Mouse (Mus musculus): ENCODE measurements around the gene Kcnq5.
"Not testable (repeated sequence)": the region's sequence is repeated elsewhere in the genome, so short reads cannot be mapped to it uniquely, and the experiment has no call there.

Gene Kcnq5

DNA sequence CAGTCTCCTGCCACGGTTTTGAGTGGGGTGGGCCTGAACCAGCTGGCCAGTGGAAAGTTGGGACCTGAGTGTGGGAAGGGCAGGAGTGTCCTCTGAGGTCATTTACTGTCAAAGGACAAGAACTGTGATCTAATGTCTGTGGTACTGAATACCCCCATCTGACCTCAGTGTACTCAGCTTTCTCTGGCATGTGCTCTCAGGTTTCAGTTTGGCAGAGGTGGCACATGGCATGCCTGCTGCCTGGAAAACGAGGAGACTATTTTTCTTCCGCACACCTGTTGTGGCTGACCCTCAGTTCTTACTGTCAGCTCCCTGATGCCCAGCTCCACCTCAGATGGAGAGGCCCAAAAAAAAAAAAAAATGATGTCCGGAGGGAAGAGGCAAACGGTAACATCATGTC lies 475.5 kb downstream of the Kcnq5 start:
- DNase-seq (ENCODE audit: low read depth, low spot score) = no peak

DNA sequence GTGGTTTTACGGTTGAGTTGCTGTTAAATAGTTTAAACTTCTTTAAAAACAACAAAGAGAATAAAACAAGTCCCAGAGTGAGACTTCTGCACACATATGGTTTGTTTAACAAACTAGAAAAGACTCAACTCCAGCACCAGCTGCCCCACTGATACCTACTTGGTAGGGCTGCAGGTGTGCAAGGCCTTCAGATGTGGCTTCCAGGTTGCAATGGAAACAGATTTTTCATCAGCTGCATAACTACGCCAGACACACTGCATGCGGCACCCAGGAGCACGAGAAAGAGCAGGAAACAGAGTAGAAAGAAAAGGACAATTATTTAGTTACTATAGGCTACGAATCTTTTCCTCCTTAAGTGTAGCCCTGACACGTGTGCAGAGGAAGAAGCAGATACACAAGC lies 492.4 kb downstream of the Kcnq5 start:
- no peak for DNase-seq (ENCODE audit: low read depth, low spot score)

GRCm38 (mm10) chr1:21466431-21466830 lies 495.3 kb downstream of the Kcnq5 start:
- no peak for DNase-seq (ENCODE audit: low read depth, low spot score)

GRCm38 (mm10) chr1:21460941-21461689 lies 500.6 kb downstream of the Kcnq5 start:
- peak; percentile 66 for DNase-seq (ENCODE audit: low read depth, low spot score)

- DNase-seq (ENCODE audit: low read depth, low spot score) = no peak
Observed at GRCm38 (mm10) chr1:21458581-21458980, 503.2 kb downstream of the Kcnq5 start.

DNA sequence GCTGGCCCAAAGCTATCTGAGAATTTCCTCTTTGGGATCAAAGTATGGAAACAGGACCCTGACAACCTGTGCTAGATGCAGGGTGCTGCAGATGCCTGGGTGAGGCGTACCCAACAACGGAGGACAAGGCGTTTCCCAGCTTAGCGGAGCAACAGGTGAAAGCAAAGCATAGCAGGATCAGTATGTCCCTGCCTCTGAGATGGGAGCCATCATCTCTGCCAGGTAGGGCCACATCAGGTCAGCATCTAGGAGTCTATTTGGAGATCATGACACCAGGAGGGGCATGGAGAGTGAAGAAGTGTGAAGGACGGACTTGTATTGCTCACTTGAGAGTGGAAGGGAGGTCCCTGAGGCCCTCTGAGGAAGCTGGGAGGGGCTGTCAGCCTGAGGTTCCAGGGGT lies 505.8 kb downstream of the Kcnq5 start:
- no peak for DNase-seq (ENCODE audit: low read depth, low spot score)

GRCm38 (mm10) chr1:21448227-21448626 lies 513.5 kb downstream of the Kcnq5 start:
- no peak for DNase-seq (ENCODE audit: low read depth, low spot score)

DNA sequence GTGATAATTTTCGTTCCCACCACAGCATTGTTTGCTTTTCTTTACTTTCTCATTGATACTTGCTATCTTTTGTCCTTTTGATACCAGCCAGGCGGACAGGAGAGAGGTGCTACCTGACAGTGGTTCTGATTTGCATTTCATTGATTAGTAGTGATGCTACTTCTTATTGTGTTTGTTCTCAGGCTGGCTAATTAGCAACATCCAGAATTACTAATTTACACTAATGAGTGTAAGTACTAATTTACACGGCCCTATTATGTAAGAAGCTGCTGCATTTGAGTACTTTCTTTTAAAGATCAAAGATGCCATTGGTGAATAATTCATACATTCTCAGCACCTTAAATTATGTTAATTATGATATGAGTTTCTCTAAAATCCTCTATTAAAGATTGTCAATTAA lies 525.0 kb downstream of the Kcnq5 start:
- DNase-seq (ENCODE audit: low read depth, low spot score) = no peak

DNA sequence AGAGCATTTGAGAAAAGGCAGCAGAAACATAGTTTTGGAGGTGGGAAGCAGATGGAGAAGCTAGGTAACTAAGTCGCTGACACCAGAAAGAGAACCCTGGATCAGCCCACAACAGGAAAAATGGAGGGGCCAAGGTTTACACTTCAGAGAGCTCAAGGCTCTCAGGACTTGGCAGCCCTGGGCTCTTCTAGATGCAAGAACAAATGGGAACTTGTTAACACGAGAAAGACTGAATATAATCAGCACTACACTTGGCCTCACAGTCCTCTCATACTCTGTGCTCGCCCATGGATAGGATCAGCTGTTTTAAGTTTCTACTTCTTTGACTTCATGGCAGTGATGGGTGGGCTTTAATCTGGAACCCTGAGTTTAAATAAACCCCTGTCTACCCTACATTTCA lies 526.9 kb downstream of the Kcnq5 start:
- no peak for DNase-seq (ENCODE audit: low read depth, low spot score)

DNA sequence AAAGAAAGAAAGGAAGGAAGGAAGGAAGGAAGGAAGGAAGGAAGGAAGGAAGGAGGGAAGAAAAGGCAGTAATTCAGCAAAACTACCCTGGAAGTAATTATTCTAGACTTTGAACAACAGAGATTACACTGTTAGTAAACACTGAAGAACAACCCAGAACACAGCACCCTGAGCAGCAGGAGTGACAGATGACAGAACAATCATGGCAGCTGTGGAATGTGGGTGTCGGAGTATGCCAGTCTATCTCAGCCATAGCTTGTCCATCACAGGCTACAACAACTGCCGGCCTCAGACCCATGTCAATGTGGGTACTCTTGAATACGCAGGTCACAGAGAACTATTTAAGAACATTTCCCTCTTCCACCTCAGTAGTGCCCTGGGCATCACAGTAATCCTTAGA lies 530.1 kb downstream of the Kcnq5 start:
- DNase-seq (ENCODE audit: low read depth, low spot score) = no peak

- DNase-seq (ENCODE audit: low read depth, low spot score) = no peak
Observed at GRCm38 (mm10) chr1:21428079-21428478, 533.7 kb downstream of the Kcnq5 start.

DNA sequence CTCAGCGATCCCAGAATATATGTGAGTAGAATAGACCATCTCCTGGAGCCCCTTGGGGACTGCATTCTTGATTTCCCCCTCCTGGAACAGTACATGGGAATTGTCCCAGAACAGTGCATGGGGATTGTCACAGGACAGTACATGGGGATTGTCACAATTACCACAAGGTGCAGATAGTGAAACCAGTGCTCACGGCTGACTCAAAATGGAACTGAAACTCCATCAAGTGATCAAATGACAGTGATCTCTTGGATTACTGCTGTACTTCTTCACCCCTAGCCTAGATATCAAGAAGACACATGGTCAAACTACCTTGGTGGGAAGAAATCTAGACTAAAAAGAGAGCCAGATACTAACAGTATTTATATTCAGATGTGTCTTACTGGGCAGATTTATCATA lies 536.1 kb downstream of the Kcnq5 start:
- DNase-seq (ENCODE audit: low read depth, low spot score) = no peak

- no peak for DNase-seq (ENCODE audit: low read depth, low spot score)
Observed at GRCm38 (mm10) chr1:21419370-21419769, 542.4 kb downstream of the Kcnq5 start.

DNA sequence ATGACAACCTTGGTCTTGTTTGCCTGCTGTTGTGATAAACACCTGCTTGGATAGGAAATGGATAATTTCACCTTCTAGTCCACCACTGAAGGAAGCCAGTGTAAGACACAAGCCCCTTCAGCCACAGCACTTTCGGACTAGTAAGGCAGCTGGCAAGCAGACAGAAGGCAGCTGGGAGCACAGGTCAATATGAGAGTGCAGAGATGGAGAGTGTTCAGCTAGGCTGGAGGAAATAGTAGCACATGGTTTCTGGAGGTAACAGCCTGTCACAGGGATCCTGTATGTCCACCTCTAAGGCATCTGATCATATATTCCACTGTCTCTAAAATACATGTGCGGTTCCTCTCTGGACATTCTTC lies 549.6 kb downstream of the Kcnq5 start:
- no peak for DNase-seq (ENCODE audit: low read depth, low spot score)

GRCm38 (mm10) chr1:21411331-21412196 lies 550.2 kb downstream of the Kcnq5 start:
- peak; percentile 77 for DNase-seq (ENCODE audit: low read depth, low spot score)

DNA sequence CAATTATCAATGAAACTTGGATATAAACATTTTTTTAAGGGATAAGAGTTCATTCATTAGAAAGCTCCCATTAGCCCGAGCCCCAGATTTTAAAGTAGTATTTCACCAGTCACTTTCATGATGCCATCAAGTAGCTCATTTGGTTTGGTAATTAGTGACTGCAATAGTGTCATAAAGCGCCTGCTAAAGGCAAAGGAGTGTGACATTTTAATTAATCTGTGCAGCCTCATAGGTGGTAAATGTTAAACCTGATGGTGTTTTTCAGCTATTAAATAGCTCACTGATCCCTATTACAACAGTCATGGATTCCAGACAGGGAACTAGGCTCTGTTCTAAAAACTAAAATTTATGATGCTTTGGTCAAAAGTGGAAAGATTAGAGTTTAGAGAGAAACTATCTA lies 554.5 kb downstream of the Kcnq5 start:
- no peak for DNase-seq (ENCODE audit: low read depth, low spot score)

DNA sequence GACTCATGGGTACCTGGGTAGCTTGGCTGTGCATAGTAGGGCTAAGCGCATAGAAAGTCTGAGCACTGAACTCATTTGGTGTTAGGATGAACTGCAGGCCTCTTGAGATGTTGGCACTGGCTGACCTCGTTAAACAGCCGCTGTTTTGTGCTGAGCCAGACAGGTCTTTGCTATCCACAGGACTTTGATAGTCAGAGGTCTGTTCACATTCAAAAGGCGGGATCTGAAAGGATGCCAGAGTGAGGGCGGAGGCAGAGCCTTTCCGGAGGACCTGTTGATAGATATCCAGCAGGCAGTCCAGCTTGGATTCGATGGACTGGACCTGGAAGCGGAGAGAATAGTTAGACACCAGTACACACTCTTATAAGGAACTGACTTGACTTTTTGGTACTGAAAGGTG lies 558.9 kb downstream of the Kcnq5 start:
- no peak for DNase-seq (ENCODE audit: low read depth, low spot score)

- DNase-seq (ENCODE audit: low read depth, low spot score) = no peak
Observed at GRCm38 (mm10) chr1:21391138-21391671, 570.5 kb downstream of the Kcnq5 start.

- no peak for DNase-seq (ENCODE audit: low read depth, low spot score)
Observed at GRCm38 (mm10) chr1:21383256-21383655, 578.5 kb downstream of the Kcnq5 start, which contains the start of gene Khdc1b. TSS of gene Khdc1b (plus strand) at chr1:21383556.

GRCm38 (mm10) chr1:21368031-21368430 lies 593.7 kb downstream of the Kcnq5 start, which contains the start of gene Khdc1c:
TSS of gene Khdc1c (plus strand) at chr1:21368331.
- not testable (repeated sequence) for DNase-seq (ENCODE audit: low read depth, low spot score)

DNA sequence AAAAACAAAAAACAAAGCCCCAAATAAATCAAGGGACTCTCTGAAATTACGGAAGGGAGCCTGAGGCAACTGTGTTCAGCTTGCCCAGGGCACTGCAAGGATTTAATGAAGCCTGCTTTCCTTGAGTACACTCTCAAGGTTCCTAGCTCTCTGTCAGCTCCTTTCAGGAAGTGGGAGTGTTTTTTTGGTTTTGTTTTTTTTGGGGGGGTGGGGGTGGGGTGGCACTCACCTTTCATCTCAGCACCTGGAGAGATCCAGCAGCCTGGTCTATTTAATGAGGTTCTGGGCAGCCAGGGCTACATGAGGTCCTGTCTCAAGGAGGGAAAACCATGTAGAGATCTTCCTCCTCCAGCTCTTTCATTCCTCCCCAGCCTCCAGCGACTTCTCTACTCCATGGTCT lies 612.4 kb downstream of the Kcnq5 start, which contains the start of gene Khdc1a:
TSS of gene Khdc1a (plus strand) at position 301 of the 400 bp plus-strand sequence.
- no peak for DNase-seq (ENCODE audit: low read depth, low spot score)
